ENCODE assay signal across 12 mouse cellular contexts in the genomic region with DNA sequence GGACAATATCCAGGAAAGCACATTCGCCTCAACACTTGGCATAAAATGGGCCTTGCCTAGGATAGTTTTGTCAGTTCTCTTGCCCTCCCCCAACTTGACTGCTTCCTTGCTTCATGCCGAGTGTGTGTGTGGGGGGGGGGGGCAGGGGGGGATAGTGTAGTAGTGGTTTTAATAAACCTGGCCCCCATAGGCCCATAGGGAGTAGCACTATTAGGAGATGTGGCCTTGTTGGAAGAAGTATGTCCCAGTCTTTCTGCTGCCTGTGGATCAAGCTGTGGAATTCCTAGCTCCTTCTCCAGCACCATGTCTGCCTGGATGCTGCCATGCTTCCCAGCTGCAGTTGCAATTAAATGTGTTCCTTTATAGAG.
A peak's percentile ranks its signal among the peaks of the same experiment; 100 is the strongest.
DNase-seq lines count a peak whose midpoint lies in the region; ATAC-seq lines count a peak whose summit lies in the region.
"Had no signal": no experiment of that assay in that cellular context is flagged by ENCODE, and none has a peak within 500 bp of the region (broad histone marks: within the 10 kb centered on the region; RNA-seq: fewer than 3 reads in every experiment).

No protein-coding gene starts in this region.

- no peak for DNase-seq in heart, adult 8-10 months (ENCODE audit: low spot score)
- no peak for DNase-seq in thymus, postnatal 25 days
- DNase-seq in left cerebral cortex, adult 9 months (ENCODE audit: low spot score in 2 of 2) = no peak
- DNase-seq: adrenal gland, postnatal 14 days; B cell, adult 2 months; cerebellum, adult 9-11 months; liver, embryonic 13.5 days had no signal

- peaks cover 23% of the 10 kb centered on the region for H3K4me1 ChIP-seq in heart, embryonic 13.5 days
- peaks cover 25% of the 10 kb centered on the region for H3K4me1 ChIP-seq in embryonic facial prominence, embryonic 12.5 days
- peaks cover 18% of the 10 kb centered on the region for H3K4me1 ChIP-seq in hindbrain, embryonic 12.5 days
- peaks cover 15% of the 10 kb centered on the region for H3K4me1 ChIP-seq in midbrain, embryonic 13.5 days (replicated peaks)
- H3K4me1 ChIP-seq: liver, embryonic 13.5 days had no signal

- peak overlapping the region; percentile 41 for H3K4me2 ChIP-seq in heart, embryonic 13.5 days
- H3K4me2 ChIP-seq in embryonic facial prominence, embryonic 12.5 days (replicated peaks) = no peak overlapping the region; the same call in 1 of the 2 replicates
- H3K4me2 ChIP-seq in hindbrain, embryonic 12.5 days (replicated peaks) = peak overlapping the region; percentile 30; the same call in 1 of the 2 replicates
- peak overlapping the region; percentile 25 for H3K4me2 ChIP-seq in midbrain, embryonic 13.5 days (replicated peaks)
- H3K4me2 ChIP-seq: liver, embryonic 13.5 days had no signal

- H3K9ac ChIP-seq in heart, embryonic 13.5 days = 0 out of 2 replicates have a peak overlapping the region, but pooled peaks have one; percentile 15
- no peak overlapping the region for H3K9ac ChIP-seq in embryonic facial prominence, embryonic 12.5 days
- no peak overlapping the region for H3K9ac ChIP-seq in hindbrain, embryonic 12.5 days
- 0 out of 2 replicates have a peak overlapping the region, but pooled peaks have one; percentile 11 for H3K9ac ChIP-seq in midbrain, embryonic 13.5 days (replicated peaks)
- H3K9ac ChIP-seq: liver, embryonic 13.5 days had no signal

- H3K36me3 ChIP-seq in heart, embryonic 13.5 days = 0 out of 2 replicates have a peak, but pooled peaks cover 4% of the 10 kb centered on the region
- H3K36me3 ChIP-seq in embryonic facial prominence, embryonic 12.5 days = no peaks in the 10 kb centered on the region
- no peaks in the 10 kb centered on the region for H3K36me3 ChIP-seq in hindbrain, embryonic 12.5 days
- H3K36me3 ChIP-seq in midbrain, embryonic 13.5 days = no peaks in the 10 kb centered on the region
- H3K36me3 ChIP-seq: liver, embryonic 13.5 days had no signal

- no peaks in the 10 kb centered on the region for H3K9me3 ChIP-seq in heart, embryonic 13.5 days
- H3K9me3 ChIP-seq in embryonic facial prominence, embryonic 12.5 days = no peaks in the 10 kb centered on the region
- no peaks in the 10 kb centered on the region for H3K9me3 ChIP-seq in hindbrain, embryonic 12.5 days (replicated peaks)
- H3K9me3 ChIP-seq in midbrain, embryonic 13.5 days = no peaks in the 10 kb centered on the region
- H3K9me3 ChIP-seq: liver, embryonic 13.5 days had no signal

- H3K4me3 ChIP-seq in heart, embryonic 13.5 days = no peak overlapping the region
- H3K4me3 ChIP-seq in embryonic facial prominence, embryonic 12.5 days = no peak overlapping the region
- no peak overlapping the region for H3K4me3 ChIP-seq in hindbrain, embryonic 12.5 days
- no peak overlapping the region for H3K4me3 ChIP-seq in midbrain, embryonic 13.5 days (replicated peaks)
- H3K4me3 ChIP-seq: liver, embryonic 13.5 days had no signal

- peak overlapping the region; percentile 26 for H3K27ac ChIP-seq in heart, embryonic 13.5 days (replicated peaks)
- peak overlapping the region; percentile 26 for H3K27ac ChIP-seq in embryonic facial prominence, embryonic 12.5 days
- peak overlapping the region; percentile 64 for H3K27ac ChIP-seq in hindbrain, embryonic 12.5 days
- no peak overlapping the region for H3K27ac ChIP-seq in midbrain, embryonic 13.5 days
- H3K27ac ChIP-seq: liver, embryonic 13.5 days had no signal

- 25% methylated on average over 2 of the region's 2 CpGs for WGBS in heart, embryonic 13.5 days
- WGBS in embryonic facial prominence, embryonic 12.5 days = 18% methylated on average over 2 of the region's 2 CpGs
- 25% methylated on average over 2 of the region's 2 CpGs for WGBS in hindbrain, embryonic 12.5 days
- 27% methylated on average over 2 of the region's 2 CpGs for WGBS in midbrain, embryonic 13.5 days

- H3K27me3 ChIP-seq in heart, embryonic 13.5 days (replicated peaks) = no peaks in the 10 kb centered on the region
- H3K27me3 ChIP-seq in embryonic facial prominence, embryonic 12.5 days = no peaks in the 10 kb centered on the region
- H3K27me3 ChIP-seq in hindbrain, embryonic 12.5 days = no peaks in the 10 kb centered on the region
- peaks cover 10% of the 10 kb centered on the region; the same call in 1 of the 2 replicates for H3K27me3 ChIP-seq in midbrain, embryonic 13.5 days
- H3K27me3 ChIP-seq: liver, embryonic 13.5 days had no signal

- no peak for ATAC-seq in heart, embryonic 13.5 days (ENCODE audit: extremely low read depth, insufficient number of reproducible peaks, low FRiP score, low TSS enrichment)
- no peak for ATAC-seq in embryonic facial prominence, embryonic 12.5 days (ENCODE audit: insufficient number of reproducible peaks, insufficient read depth, low FRiP score, low TSS enrichment)
- ATAC-seq in hindbrain, embryonic 12.5 days (ENCODE audit: low FRiP score) = peak; percentile 33; the same call in 1 of the 2 replicates
- ATAC-seq in midbrain, embryonic 13.5 days = no peak; the same call in 1 of the 2 replicates
- no peak for ATAC-seq in granulocyte monocyte progenitor cell, adult 5-6 weeks (replicated peaks; ENCODE audit: poor library complexity, severe bottlenecking)

Comparison
In these comparisons a context has a peak if more than half of its experiments do, and no peak if none do; other contexts are left out.
1. H3K9ac ChIP-seq: peak in heart, embryonic 13.5 days (single experiment) and midbrain, embryonic 13.5 days (single experiment); none in embryonic facial prominence, embryonic 12.5 days (single experiment) and hindbrain, embryonic 12.5 days (single experiment).